Mouse (Mus musculus): ENCODE measurements around the gene Olfr178.

Gene Olfr178

DNA sequence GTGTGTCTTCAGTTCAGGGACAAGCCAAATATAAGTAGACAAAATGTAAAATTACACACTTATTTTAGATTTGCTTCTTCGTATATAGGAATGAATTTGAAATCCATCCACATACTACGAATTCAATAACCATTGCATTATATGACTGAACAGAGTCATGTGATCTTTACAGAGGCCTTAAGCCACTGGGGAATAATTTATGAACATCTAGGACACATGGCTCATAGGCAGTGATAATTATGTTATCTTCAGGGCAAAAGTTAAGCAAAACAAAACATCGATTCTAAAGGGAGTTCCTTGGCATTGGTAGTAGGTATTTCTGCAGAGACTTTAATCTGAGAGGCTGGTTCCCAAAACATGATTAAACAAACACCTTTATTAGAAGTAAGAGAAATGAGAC, at the start of gene Olfr178:
TSS of gene Olfr178 (minus strand) at position 101 of the 400 bp plus-strand sequence.
- in situ Hi-C loops (cut with MboI, MseI): no loop called here

GRCm38 (mm10) chr16:58929292-58929691, 37.4 kb upstream of the Olfr178 start, which contains the start of gene Olfr180:
Olfr180 (minus strand) TSS chr16:58929392.
- in situ Hi-C loops (cut with MboI, MseI): no loop called here

GRCm38 (mm10) chr16:58928655-58929054, 36.8 kb upstream of the Olfr178 start, which contains the start of gene Olfr181:
Olfr181 (minus strand) TSS chr16:58928755.
- in situ Hi-C loops (cut with MboI, MseI): no loop called here

DNA sequence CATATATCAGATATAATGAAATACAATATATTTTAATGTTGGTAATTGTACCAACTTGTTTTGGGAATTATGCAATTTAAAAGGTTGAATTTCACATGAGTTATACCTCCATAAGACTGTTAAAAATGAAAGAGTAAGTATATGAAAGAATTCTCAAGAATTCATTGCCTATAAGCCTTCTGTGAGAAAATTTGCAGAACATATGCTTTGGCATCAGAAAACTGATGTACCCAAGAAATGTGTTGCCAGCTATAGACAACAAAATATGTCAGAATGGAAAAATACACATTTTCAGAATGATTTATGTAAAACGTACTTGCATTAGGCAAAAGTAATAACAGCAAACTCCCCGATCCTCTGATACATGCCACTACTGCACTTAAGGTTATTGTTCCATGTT, 7.4 kb downstream of the Olfr178 start:
- in situ Hi-C loops (cut with MboI, MseI): no loop called here

DNA sequence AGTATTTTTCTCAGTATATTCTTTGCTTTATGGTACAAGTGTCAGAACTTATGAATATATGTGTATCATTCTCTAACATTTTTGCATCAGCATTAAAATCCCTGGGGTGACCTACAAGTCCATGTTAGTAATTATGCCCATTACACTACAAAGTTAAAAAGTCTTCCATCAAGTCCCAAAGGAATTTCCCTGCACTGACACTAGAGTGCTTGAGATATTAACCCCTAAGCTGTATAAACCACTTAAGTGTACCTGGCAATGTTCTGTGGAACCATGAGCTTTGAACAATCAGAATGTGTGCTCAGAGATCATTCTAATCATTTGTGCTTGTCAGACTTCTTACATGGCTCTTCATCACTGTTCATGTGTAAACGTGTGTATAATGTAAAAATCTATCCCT, 17.2 kb downstream of the Olfr178 start, which contains the start of gene Olfr177:
TSS of gene Olfr177 (minus strand) at position 101 of the 400 bp plus-strand sequence.
- in situ Hi-C loops (cut with MboI, MseI): no loop called here

- in situ Hi-C loops (cut with MboI, MseI): no loop called here
Observed at GRCm38 (mm10) chr16:58861479-58861878, 30.4 kb downstream of the Olfr178 start.

- in situ Hi-C loops (cut with MboI, MseI): no loop called here
Observed at GRCm38 (mm10) chr16:58860032-58860737, 31.7 kb downstream of the Olfr178 start.
